Mouse (Mus musculus): Measurements from ENCODE around the gene Tagln2.

The Tagln2 gene

DNA sequence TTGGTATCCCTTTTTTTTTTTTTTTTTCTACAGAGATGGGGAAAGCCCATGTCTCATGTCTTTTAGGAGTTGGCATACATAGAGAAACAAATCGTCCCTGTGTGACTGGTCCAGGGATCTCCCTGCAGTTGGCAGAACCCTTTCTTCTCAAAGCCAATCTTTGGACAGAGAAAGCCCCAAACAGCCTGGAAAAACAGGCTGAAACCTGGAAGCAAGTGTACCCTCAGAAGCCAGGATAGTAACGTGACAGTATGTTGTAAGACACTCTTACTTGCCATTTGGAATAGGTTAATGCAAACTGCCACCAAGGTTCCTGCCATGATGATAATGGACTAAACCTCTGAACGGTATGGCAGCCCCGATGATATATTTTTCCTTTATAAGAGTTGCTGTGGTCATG, 19.5 kb upstream of the Tagln2 start:
- in situ Hi-C loops (cut with MboI; ENCODE audit: low sequenced_read_pairs): loop anchor here (5.0 kb wide), 1 partner anchor 63 kb away; no protein-coding TSS in a partner anchor

GRCm38 (mm10) chr1:172481111-172481510, 18.7 kb upstream of the Tagln2 start:
- in situ Hi-C loops (cut with MboI; ENCODE audit: low sequenced_read_pairs): loop anchor here (5.0 kb wide), 1 partner anchor 64 kb away; no protein-coding TSS in a partner anchor

GRCm38 (mm10) chr1:172481540-172482280, 18.1 kb upstream of the Tagln2 start, which contains the start of gene Igsf9:
Igsf9 (plus strand) TSS chr1:172481788.
- in situ Hi-C loops (cut with MboI; ENCODE audit: low sequenced_read_pairs): loop anchor here (5.0 kb wide), 1 partner anchor 64 kb away; no protein-coding TSS in a partner anchor

GRCm38 (mm10) chr1:172482518-172483360, 17.1 kb upstream of the Tagln2 start:
- in situ Hi-C loops (cut with MboI; ENCODE audit: low sequenced_read_pairs): loop anchor here (5.0 kb wide), 1 partner anchor 65 kb away; no protein-coding TSS in a partner anchor

DNA sequence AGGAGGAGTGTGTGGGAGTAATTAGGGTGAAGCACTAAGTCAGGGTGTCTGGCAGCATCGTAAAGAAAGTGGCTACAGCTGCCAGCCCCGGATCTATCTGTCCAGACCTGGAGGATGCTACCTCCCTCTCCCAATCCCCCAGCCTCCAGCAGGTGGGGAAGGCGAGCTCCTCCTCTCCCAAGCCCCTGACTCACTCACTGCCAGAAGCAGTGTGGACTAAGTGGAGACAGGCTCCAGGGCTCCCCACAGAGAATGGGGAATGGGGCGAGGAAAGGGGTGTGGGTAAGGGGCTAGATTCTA, 16.5 kb upstream of the Tagln2 start:
- in situ Hi-C loops (cut with MboI; ENCODE audit: low sequenced_read_pairs): loop anchor here (5.0 kb wide), 1 partner anchor 66 kb away; no protein-coding TSS in a partner anchor

DNA sequence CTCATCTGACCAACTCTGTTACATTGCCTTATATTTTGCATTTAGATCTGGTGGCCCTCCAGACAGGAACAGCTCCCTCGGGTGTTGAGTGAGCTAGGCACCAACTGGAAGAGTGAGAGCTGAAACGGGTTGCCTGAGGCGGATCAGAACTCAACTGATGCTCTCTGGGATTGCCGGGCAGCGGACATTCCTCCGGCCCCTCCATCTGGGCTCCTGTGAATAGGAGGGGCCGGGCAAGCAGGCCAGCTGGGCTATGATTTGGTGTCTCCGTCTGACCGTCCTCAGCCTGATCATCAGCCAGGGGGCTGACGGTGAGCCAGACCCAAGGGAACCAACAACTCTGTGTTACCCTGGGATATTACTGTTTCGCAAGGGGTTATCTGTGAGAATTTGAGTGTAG, 15.6 kb upstream of the Tagln2 start:
- in situ Hi-C loops (cut with MboI; ENCODE audit: low sequenced_read_pairs): loop anchor here (5.0 kb wide), 1 partner anchor 67 kb away; no protein-coding TSS in a partner anchor

- in situ Hi-C loops (cut with MboI; ENCODE audit: low sequenced_read_pairs): loop anchor here (5.0 kb wide), 1 partner anchor 67 kb away; no protein-coding TSS in a partner anchor
These were observed 15.2 kb upstream of the Tagln2 start for GRCm38 (mm10) chr1:172484671-172485070.

DNA sequence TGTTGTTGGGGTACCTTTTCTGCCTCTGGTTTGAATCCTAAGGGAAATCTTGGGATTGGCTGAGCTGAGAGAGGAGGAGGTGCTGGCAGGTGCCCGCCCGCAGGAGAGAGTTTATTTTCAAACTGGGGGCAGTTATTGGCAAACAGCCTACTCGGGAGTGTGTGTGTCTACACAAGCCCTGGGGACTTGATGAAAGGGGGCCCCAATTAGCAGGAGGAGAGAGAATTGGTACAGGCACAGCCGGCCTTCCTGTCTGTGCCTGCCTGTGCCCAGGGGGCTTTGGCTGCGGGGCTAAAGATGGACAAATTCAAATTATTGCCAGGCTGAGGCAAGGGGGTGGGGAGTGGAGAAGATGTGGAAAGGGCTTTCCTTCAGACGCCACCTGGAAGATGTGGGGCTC, 14.0 kb upstream of the Tagln2 start:
- in situ Hi-C loops (cut with MboI; ENCODE audit: low sequenced_read_pairs): no loop called here

GRCm38 (mm10) chr1:172486236-172486635, 13.6 kb upstream of the Tagln2 start:
- in situ Hi-C loops (cut with MboI; ENCODE audit: low sequenced_read_pairs): no loop called here

- in situ Hi-C loops (cut with MboI; ENCODE audit: low sequenced_read_pairs): no loop called here
These were observed 13.2 kb upstream of the Tagln2 start for GRCm38 (mm10) chr1:172486651-172487050.

- in situ Hi-C loops (cut with MboI; ENCODE audit: low sequenced_read_pairs): no loop called here
These were observed 12.0 kb upstream of the Tagln2 start for GRCm38 (mm10) chr1:172487859-172488258.

DNA sequence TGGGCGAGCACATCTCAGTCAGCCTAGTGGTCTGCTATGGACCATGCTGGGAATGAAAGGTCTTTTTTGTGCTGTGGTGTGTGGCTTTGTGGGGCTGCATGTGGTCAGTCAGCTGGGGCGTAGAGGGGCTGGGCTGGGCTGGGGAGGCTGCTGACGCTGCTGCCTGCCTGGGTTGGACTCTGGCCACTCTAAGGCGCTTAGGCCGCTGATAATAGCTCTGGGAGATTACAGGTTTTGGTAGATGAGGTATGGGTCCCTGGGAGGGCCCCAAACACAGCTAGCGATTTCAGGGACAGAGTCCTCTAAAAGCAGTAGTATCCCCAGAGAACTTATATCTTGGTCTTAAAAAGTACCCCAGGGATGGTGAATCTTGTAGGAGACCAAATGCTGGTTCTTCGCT, 11.0 kb upstream of the Tagln2 start:
- in situ Hi-C loops (cut with MboI; ENCODE audit: low sequenced_read_pairs): no loop called here

GRCm38 (mm10) chr1:172489585-172490250, 10.1 kb upstream of the Tagln2 start:
- in situ Hi-C loops (cut with MboI; ENCODE audit: low sequenced_read_pairs): no loop called here

- in situ Hi-C loops (cut with MboI; ENCODE audit: low sequenced_read_pairs): no loop called here
These were observed 9.6 kb upstream of the Tagln2 start for GRCm38 (mm10) chr1:172490261-172490661.

DNA sequence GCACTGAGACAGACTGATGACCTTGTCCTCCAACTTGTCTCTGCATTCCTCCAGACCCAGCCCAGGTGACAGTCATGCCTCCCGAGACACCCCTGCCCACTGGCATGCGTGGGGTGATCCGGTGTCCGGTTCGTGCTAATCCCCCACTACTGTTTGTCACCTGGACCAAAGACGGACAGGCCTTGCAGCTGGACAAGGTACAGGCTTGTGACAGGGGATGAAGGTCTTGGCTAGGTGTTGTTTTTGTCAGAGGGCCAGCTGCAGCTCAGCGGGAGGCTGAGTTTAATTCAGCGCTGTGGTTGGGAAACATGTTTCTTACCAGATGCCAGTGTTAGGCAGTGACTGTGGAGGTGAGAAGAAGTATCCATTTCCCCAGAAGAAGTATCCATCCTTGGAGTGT, 7.8 kb upstream of the Tagln2 start:
- in situ Hi-C loops (cut with MboI; ENCODE audit: low sequenced_read_pairs): no loop called here

- in situ Hi-C loops (cut with MboI; ENCODE audit: low sequenced_read_pairs): no loop called here
These were observed 6.3 kb upstream of the Tagln2 start for GRCm38 (mm10) chr1:172493516-172493915.

DNA sequence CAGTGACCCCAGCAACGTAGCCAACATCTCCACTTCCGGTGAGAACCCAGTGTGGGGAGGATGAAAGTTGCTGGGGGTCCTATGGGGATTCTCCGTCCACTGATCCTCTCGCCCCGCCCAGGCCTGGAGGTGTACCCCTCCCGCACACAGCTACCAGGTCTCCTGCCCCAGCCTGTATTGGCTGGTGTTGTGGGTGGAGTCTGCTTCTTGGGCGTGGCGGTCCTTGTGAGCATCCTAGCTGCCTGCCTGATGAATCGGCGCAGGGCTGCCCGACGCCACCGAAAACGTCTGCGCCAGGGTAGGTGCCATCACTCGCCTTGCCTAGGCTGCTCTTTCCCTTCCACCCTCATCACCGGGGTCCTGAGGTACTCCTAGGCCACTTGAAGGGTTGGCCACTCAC, 3.8 kb upstream of the Tagln2 start:
- in situ Hi-C loops (cut with MboI; ENCODE audit: low sequenced_read_pairs): no loop called here

GRCm38 (mm10) chr1:172497428-172497827, 2.4 kb upstream of the Tagln2 start:
- in situ Hi-C loops (cut with MboI; ENCODE audit: low sequenced_read_pairs): no loop called here

GRCm38 (mm10) chr1:172500451-172501370, 864 bp downstream of the Tagln2 start:
- in situ Hi-C loops (cut with MboI; ENCODE audit: low sequenced_read_pairs): no loop called here
